Mouse (Mus musculus) liver, postnatal 0 days (tissue): ENCODE measurements around the gene Lzts2.

Experiments used
- CTCF ChIP-seq: sonication (generic); IDR thresholded peaks from 2 replicates; pipeline ENCODE4 v1.5.1; 2016; ENCODE audit warnings: antibody characterized with exemption, low read depth
- EP300 ChIP-seq: IDR thresholded peaks from 2 replicates; pipeline ENCODE4 v1.6.1; 2016; ENCODE audit warnings: antibody characterized with exemption, low read depth, mild to moderate bottlenecking

- TF ChIP-seq CTCF (no peak), EP300 (no peak)
Observed at GRCm38 (mm10) chr19:45067170-45067569, 53.0 kb downstream of the Lzts2 start.
